Mouse (Mus musculus): ENCODE results near the gene Rfx1. TPM values are rescaled to one million over a fixed set of nuclear protein-coding genes. Genes with fewer than 3 reads are reported as not detected.

The Rfx1 gene
- polyA plus RNA-seq, 1 experiment = 27.2 TPM

DNA sequence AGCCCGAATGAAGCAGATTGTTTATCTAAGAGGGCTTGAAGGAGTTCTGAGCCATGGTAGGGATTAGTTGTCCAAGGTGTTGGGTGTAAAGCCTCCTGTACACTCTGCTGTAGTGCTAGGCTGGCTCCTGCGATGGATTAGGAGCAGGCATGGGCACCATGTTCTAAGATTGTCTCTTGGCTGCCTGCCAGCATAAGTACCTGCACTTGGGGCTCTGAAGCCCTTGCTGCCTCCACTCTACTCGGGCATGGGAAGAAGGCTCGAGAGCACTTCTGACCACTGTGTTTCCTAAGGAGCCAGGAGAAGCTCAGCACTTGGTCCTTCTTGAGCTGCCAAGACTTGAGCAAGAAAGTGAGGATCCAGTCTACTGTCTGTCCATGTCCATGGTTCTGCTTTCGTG, 12.6 kb downstream of the Rfx1 start:
- Histone ChIP-seq H3K27me3 (ENCODE audit: control insufficient read depth, insufficient read depth, low read length) (no peaks in the 10 kb centered on the region), H3K4me1 (ENCODE audit: control insufficient read depth, insufficient read depth, low read length) (no peaks in the 10 kb centered on the region), H3K27ac (ENCODE audit: insufficient read depth, low read length) (no peak overlapping the region), H3K4me3 (replicated peaks; ENCODE audit: insufficient read depth, low read depth, low read length) (no peak overlapping the region)
- no peak for TF ChIP-seq POLR2A (IDR thresholded peaks at IDR 0.05; ENCODE audit: borderline replicate concordance, insufficient read depth, low read length)
- TF ChIP-seq CTCF (IDR thresholded peaks at IDR 0.05; ENCODE audit: borderline replicate concordance, insufficient read depth, low read depth, low read length) = no peak
- WGBS = 85% methylated on average over 5 of the region's 5 CpGs
- DNase-seq = peak in 1 of 2 experiments; percentile 11

DNA sequence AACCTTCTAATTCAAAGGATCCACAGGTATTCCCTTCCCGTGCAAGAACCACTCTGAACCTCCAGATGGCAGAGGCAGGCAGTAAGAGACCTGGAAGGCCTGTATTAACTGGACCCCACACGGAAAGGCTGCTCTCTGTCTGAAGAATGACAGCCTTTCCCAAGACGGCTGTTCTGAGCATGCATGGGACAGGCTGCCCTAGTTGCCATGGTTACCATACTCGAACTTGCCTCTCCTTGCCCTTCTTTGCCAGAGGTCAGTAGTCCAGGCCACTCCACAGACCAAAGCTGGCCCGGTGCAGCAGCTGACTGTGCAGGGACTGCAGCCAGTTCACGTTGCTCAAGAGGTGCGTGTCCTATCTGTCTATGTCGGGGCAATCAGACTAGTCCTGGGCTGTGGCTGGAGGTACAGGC, 17.2 kb downstream of the Rfx1 start:
- TF ChIP-seq POLR2A (IDR thresholded peaks at IDR 0.05; ENCODE audit: borderline replicate concordance, insufficient read depth, low read length) (no peak), CTCF (IDR thresholded peaks at IDR 0.05; ENCODE audit: borderline replicate concordance, insufficient read depth, low read depth, low read length) (0 out of 2 replicates have a peak, but pooled peaks have one; percentile 26)
- no peak for DNase-seq
- Histone ChIP-seq H3K4me1 (ENCODE audit: control insufficient read depth, insufficient read depth, low read length) (no peaks in the 10 kb centered on the region), H3K4me3 (replicated peaks; ENCODE audit: insufficient read depth, low read depth, low read length) (no peak overlapping the region), H3K27ac (ENCODE audit: insufficient read depth, low read length) (no peak overlapping the region), H3K27me3 (ENCODE audit: control insufficient read depth, insufficient read depth, low read length) (no peaks in the 10 kb centered on the region)
- WGBS = 33% methylated on average over 8 of the region's 8 CpGs

DNA sequence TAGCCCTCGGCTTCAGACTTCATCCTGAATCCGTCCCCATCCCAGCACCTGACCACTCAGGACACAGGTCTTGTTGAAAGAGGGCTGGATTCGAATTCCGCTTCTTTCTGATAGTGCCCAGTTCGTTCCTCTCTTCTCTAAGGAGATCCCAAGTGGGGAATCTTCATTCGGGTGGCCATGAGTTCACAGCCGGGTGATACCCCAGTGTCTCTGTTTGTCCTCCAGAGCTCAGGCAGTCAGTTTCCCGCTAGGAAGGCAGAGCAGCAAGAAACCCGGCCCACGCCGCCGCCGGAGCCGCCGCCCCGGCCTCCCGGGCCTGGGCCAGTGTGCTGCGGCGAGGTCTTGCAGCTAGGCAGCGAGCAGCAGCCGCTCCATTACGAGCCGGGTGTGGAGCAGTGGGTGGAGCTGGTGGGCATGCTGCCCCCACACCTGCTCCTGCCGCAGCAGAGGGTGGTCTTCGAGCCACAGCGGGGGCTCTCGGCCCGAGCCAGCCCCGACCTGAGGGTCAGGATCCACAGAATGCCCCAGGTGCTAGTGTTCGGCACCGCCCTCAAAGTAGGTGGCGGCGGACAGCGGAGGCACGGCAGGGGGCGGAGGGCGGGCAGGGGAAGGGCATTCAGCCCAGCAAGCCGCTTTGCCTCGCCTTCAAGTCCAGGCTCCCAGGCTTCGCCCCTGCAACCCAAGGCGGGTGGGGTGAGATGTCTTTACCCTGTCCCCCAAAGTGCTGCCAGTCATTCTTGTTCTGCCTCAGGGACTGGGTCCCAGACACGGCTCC, 17.9 kb downstream of the Rfx1 start:
- no peaks in the 10 kb centered on the region for H3K4me1 ChIP-seq (ENCODE audit: control insufficient read depth, insufficient read depth, low read length)
- 49% methylated on average over 42 of the region's 42 CpGs for WGBS
- no peaks in the 10 kb centered on the region for H3K27me3 ChIP-seq (ENCODE audit: control insufficient read depth, insufficient read depth, low read length)
- no peak overlapping the region for H3K27ac ChIP-seq (ENCODE audit: insufficient read depth, low read length)
- DNase-seq = no peak
- no peak for TF ChIP-seq POLR2A (IDR thresholded peaks at IDR 0.05; ENCODE audit: borderline replicate concordance, insufficient read depth, low read length)
- TF ChIP-seq CTCF (IDR thresholded peaks at IDR 0.05; ENCODE audit: borderline replicate concordance, insufficient read depth, low read depth, low read length) = no peak
- no peak overlapping the region for H3K4me3 ChIP-seq (replicated peaks; ENCODE audit: insufficient read depth, low read depth, low read length)

DNA sequence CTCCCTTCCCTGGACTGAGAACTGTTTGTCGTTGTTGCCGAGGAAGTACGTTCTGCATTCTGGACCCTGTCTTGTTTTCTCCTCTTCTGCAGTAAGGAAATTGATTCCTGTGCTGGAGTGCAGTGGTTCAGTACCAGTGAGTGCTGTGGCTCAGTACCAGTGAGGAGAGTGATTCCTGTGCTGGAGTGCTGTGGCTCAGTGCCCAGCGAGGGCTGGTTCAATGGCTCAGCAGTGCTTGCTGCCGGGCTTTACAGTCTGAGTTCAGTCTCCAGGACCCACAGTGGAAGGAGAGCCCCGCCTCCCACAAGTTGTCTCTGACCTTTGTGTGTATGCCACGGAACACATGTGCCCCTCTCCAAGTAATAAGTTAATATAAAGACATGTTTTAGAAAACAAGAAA, 20.5 kb downstream of the Rfx1 start:
- H3K4me1 ChIP-seq (ENCODE audit: control insufficient read depth, insufficient read depth, low read length) = no peaks in the 10 kb centered on the region
- TF ChIP-seq POLR2A (IDR thresholded peaks at IDR 0.05; ENCODE audit: borderline replicate concordance, insufficient read depth, low read length) (no peak), CTCF (IDR thresholded peaks at IDR 0.05; ENCODE audit: borderline replicate concordance, insufficient read depth, low read depth, low read length) (no peak)
- no peaks in the 10 kb centered on the region for H3K27me3 ChIP-seq (ENCODE audit: control insufficient read depth, insufficient read depth, low read length)
- WGBS = 78% methylated on average over 7 of the region's 7 CpGs
- no peak overlapping the region for H3K4me3 ChIP-seq (replicated peaks; ENCODE audit: insufficient read depth, low read depth, low read length)
- no peak for DNase-seq
- H3K27ac ChIP-seq (ENCODE audit: insufficient read depth, low read length) = no peak overlapping the region

DNA sequence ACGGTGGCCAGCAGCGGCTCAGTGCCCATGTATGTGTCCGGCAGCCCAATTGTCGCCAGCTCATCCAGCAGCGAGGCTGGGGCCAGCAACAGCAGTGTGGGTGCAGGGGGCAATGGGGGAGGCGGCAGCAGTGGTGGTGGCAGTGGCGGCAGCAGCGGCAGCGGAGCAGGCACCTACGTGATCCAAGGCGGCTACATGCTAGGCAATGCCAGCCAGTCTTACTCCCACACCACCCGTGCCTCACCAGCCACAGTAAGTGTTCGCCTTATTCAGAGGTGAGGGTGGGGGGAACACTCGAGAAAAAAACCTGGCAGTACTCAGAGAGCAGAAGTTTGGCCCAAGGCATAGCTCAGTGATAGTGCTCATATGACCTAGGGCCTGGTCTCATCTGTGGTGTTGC, 21.2 kb downstream of the Rfx1 start:
- H3K4me3 ChIP-seq (replicated peaks; ENCODE audit: insufficient read depth, low read depth, low read length) = no peak overlapping the region
- WGBS = 88% methylated on average over 14 of the region's 14 CpGs
- no peak overlapping the region for H3K27ac ChIP-seq (ENCODE audit: insufficient read depth, low read length)
- H3K4me1 ChIP-seq (ENCODE audit: control insufficient read depth, insufficient read depth, low read length) = no peaks in the 10 kb centered on the region
- no peak for TF ChIP-seq POLR2A (IDR thresholded peaks at IDR 0.05; ENCODE audit: borderline replicate concordance, insufficient read depth, low read length)
- no peak for DNase-seq
- H3K27me3 ChIP-seq (ENCODE audit: control insufficient read depth, insufficient read depth, low read length) = no peaks in the 10 kb centered on the region

DNA sequence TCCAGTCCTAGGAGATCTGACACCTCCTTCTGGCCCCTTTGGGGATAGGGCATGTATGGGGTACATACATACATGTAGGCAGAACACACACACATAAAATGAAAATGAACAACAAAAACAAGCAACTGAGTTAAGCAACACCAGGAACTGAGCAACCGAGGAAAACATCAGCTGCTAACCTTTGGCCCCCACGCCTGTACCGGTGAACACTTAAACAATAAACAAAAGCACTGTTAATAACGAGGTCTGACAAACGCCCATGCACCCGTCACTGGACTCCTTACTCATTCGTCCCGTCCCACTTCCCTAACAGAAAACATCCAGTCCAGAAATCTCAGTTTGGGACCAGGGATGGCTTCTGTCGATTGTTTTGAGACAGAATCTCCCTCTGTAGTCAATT, 22.6 kb downstream of the Rfx1 start:
- TF ChIP-seq POLR2A (IDR thresholded peaks at IDR 0.05; ENCODE audit: borderline replicate concordance, insufficient read depth, low read length) (no peak), CTCF (IDR thresholded peaks at IDR 0.05; ENCODE audit: borderline replicate concordance, insufficient read depth, low read depth, low read length) (no peak)
- H3K4me3 ChIP-seq (replicated peaks; ENCODE audit: insufficient read depth, low read depth, low read length) = no peak overlapping the region
- 78% methylated on average over 9 of the region's 9 CpGs for WGBS
- DNase-seq = no peak
- no peaks in the 10 kb centered on the region for H3K27me3 ChIP-seq (ENCODE audit: control insufficient read depth, insufficient read depth, low read length)
- no peaks in the 10 kb centered on the region for H3K4me1 ChIP-seq (ENCODE audit: control insufficient read depth, insufficient read depth, low read length)
- no peak overlapping the region for H3K27ac ChIP-seq (ENCODE audit: insufficient read depth, low read length)

DNA sequence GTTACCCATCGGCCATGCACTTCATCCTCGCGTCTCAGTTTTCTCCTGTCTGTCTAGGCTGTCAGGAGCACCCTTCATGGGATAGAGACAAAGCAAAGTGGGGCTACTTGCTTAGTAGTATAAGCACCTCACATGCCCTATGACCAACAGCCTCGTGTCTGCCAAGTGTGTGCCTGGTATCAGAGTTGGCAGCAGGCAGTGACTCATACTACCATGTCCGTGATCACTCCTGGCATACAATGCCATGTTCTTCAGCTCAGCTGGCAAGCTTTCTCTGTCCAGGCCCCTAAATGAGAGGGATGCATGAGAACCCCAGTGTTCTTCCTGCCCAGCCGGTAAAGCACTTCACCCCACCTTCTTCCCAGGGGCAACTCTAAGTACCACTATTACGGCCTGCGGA, 24.0 kb downstream of the Rfx1 start:
- no peak overlapping the region for H3K4me3 ChIP-seq (replicated peaks; ENCODE audit: insufficient read depth, low read depth, low read length)
- 66% methylated on average over 8 of the region's 8 CpGs for WGBS
- DNase-seq = no peak
- no peak for TF ChIP-seq CTCF (IDR thresholded peaks at IDR 0.05; ENCODE audit: borderline replicate concordance, insufficient read depth, low read depth, low read length)
- no peak for TF ChIP-seq POLR2A (IDR thresholded peaks at IDR 0.05; ENCODE audit: borderline replicate concordance, insufficient read depth, low read length)
- no peaks in the 10 kb centered on the region for H3K4me1 ChIP-seq (ENCODE audit: control insufficient read depth, insufficient read depth, low read length)
- no peaks in the 10 kb centered on the region for H3K27me3 ChIP-seq (ENCODE audit: control insufficient read depth, insufficient read depth, low read length)
- no peak overlapping the region for H3K27ac ChIP-seq (ENCODE audit: insufficient read depth, low read length)

DNA sequence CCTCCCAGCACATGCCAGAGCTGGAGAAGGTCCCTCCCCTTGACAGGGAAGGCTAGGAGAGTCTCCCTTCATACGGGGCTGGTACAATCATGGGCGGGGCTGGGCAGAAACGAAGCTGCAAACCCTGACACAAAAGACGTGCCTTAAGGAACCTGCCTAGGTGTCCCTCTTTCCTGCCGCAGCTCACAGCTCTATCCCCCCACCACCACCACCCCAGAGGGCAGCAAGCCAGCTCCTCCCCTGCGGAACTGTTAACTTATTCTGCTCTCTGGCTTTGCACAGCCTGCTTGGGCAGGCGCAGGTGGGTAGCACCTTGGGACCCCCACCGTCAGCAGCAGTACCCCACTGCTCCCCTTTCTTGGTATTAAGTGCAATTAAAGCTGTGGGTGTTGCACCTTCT, 29.4 kb downstream of the Rfx1 start:
- no peak for DNase-seq

More for the DNA sequence above, 29.4 kb downstream of the Rfx1 start:
- WGBS = 66% methylated on average over 8 of the region's 8 CpGs
- Histone ChIP-seq H3K4me3 (replicated peaks; ENCODE audit: insufficient read depth, low read depth, low read length) (no peak overlapping the region), H3K4me1 (ENCODE audit: control insufficient read depth, insufficient read depth, low read length) (peaks cover under 1% of the 10 kb centered on the region; the same call in 1 of the 2 replicates), H3K27ac (ENCODE audit: insufficient read depth, low read length) (no peak overlapping the region), H3K27me3 (ENCODE audit: control insufficient read depth, insufficient read depth, low read length) (no peaks in the 10 kb centered on the region)
- TF ChIP-seq CTCF (IDR thresholded peaks at IDR 0.05; ENCODE audit: borderline replicate concordance, insufficient read depth, low read depth, low read length) (no peak), POLR2A (IDR thresholded peaks at IDR 0.05; ENCODE audit: borderline replicate concordance, insufficient read depth, low read length) (no peak)
